Mouse (Mus musculus): ENCODE data around the gene Lias. TPM values are rescaled to one million over a fixed set of nuclear protein-coding genes. Genes with fewer than 3 reads are reported as not detected.

Gene Lias
- total and polyA plus RNA-seq, 3 experiments = 47.1 to 55.3 TPM; not detected in 1

DNA sequence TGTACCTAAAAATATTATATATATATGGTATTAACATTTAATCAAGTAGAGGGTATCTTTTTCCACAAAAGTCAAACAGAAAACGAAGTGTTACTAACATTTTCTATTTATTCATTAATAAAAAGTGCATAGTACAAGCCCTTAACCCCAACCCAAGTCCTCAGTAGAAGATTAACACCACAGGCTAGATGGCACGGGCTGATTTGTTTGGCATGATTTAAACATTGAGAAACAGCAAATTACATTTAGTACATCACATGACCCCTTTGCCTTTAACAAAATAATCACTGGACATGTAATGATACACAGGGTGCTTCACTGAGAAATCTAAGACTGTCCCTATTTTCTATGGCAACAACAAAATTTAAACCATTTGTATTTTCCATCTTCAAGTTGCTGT is 55.5 kb downstream of the Lias start:
- Histone ChIP-seq H3K4me3 (ENCODE audit: control insufficient read depth in 1 of 2, insufficient read depth in 1 of 2, low read depth in 2 of 2, low read length in 2 of 2) (no peak overlapping the region), H3K36me3 (ENCODE audit: control insufficient read depth in 1 of 2, insufficient read depth in 2 of 2, low read length in 2 of 2) (no peaks in the 10 kb centered on the region; a peak in 1 of 4 replicates), H3K4me1 (ENCODE audit: control insufficient read depth in 1 of 2, insufficient read depth in 2 of 2, low read length in 2 of 2) (no peaks in the 10 kb centered on the region), H3K27ac (ENCODE audit: control insufficient read depth, low read depth, low read length) (no peak overlapping the region), H3K27me3 (ENCODE audit: control insufficient read depth in 1 of 2, insufficient read depth in 2 of 2, low read length in 2 of 2) (no peaks in the 10 kb centered on the region), H3K9ac (ENCODE audit: control insufficient read depth, low read depth, low read length, poor library complexity, severe bottlenecking) (no peak overlapping the region), H3K79me2 (ENCODE audit: control insufficient read depth, insufficient read depth, low read length, poor library complexity) (no peaks in the 10 kb centered on the region), H3K9me3 (replicated peaks; ENCODE audit: insufficient read depth, low read length) (no peaks in the 10 kb centered on the region)
- TF ChIP-seq GABPA (IDR thresholded peaks at IDR 0.05; ENCODE audit: low read depth, low read length) (no peak), MAZ (IDR thresholded peaks at IDR 0.05; ENCODE audit: low read depth, low read length) (no peak), ELF1 (IDR thresholded peaks at IDR 0.05; ENCODE audit: low read depth, low read length) (no peak), MXI1 (IDR thresholded peaks at IDR 0.05; ENCODE audit: low read depth, low read length) (no peak), MYB (IDR thresholded peaks at IDR 0.05; ENCODE audit: low read depth, low read length) (no peak), SMC3 (IDR thresholded peaks at IDR 0.05; ENCODE audit: low read depth, low read length) (no peak), CHD2 (IDR thresholded peaks at IDR 0.05; ENCODE audit: low read length) (no peak)
- no peak for DNase-seq (ENCODE audit: low read depth, low spot score)

GRCm38 (mm10) chr5:65447826-65448225 is 56.5 kb downstream of the Lias start:
- Histone ChIP-seq H3K4me3 (ENCODE audit: control insufficient read depth in 1 of 2, insufficient read depth in 1 of 2, low read depth in 2 of 2, low read length in 2 of 2) (no peak overlapping the region), H3K27me3 (ENCODE audit: control insufficient read depth in 1 of 2, insufficient read depth in 2 of 2, low read length in 2 of 2) (no peaks in the 10 kb centered on the region), H3K27ac (ENCODE audit: control insufficient read depth, low read depth, low read length) (no peak overlapping the region), H3K9ac (ENCODE audit: control insufficient read depth, low read depth, low read length, poor library complexity, severe bottlenecking) (no peak overlapping the region), H3K36me3 (ENCODE audit: control insufficient read depth in 1 of 2, insufficient read depth in 2 of 2, low read length in 2 of 2) (no peaks in the 10 kb centered on the region; a peak in 1 of 4 replicates), H3K79me2 (ENCODE audit: control insufficient read depth, insufficient read depth, low read length, poor library complexity) (no peaks in the 10 kb centered on the region), H3K9me3 (replicated peaks; ENCODE audit: insufficient read depth, low read length) (no peaks in the 10 kb centered on the region), H3K4me1 (ENCODE audit: control insufficient read depth in 1 of 2, insufficient read depth in 2 of 2, low read length in 2 of 2) (no peaks in the 10 kb centered on the region)
- TF ChIP-seq HCFC1 (IDR thresholded peaks at IDR 0.05; ENCODE audit: low read depth, low read length) = no peak
- no peak for TF ChIP-seq GABPA (IDR thresholded peaks at IDR 0.05; ENCODE audit: low read depth, low read length)
- TF ChIP-seq POLR2A (IDR thresholded peaks at IDR 0.05; ENCODE audit: control insufficient read depth in 1 of 2, insufficient read depth in 1 of 2, low read depth in 1 of 2, low read length in 2 of 2, poor library complexity in 1 of 2) = no peak
- TF ChIP-seq ETS1 (IDR thresholded peaks at IDR 0.05; ENCODE audit: low read depth, low read length) = no peak
- no peak for TF ChIP-seq UBTF (IDR thresholded peaks at IDR 0.05; ENCODE audit: borderline replicate concordance, insufficient read depth, low read depth, low read length)
- TF ChIP-seq TBP (IDR thresholded peaks at IDR 0.05; ENCODE audit: low read depth, low read length) = no peak
- TF ChIP-seq CHD2 (IDR thresholded peaks at IDR 0.05; ENCODE audit: low read length) = no peak
- TF ChIP-seq ELF1 (IDR thresholded peaks at IDR 0.05; ENCODE audit: low read depth, low read length) = no peak
- TF ChIP-seq TCF12 (IDR thresholded peaks at IDR 0.05; ENCODE audit: low read depth, low read length) = no peak
- TF ChIP-seq ZMIZ1 (IDR thresholded peaks at IDR 0.05; ENCODE audit: low read depth, low read length) = no peak
- no peak for TF ChIP-seq POLR2AphosphoS5 (IDR thresholded peaks at IDR 0.05; ENCODE audit: borderline replicate concordance, low read depth, low read length)
- no peak for TF ChIP-seq CTCF (IDR thresholded peaks at IDR 0.05 in 2 of 3, conservative IDR thresholded peaks at IDR 0.05 in 1 of 3; ENCODE audit: control insufficient read depth in 1 of 3, insufficient read depth in 1 of 3, low read depth in 2 of 3, low read length in 3 of 3, poor library complexity in 1 of 3, severe bottlenecking in 1 of 3)
- TF ChIP-seq JUND (IDR thresholded peaks at IDR 0.05; ENCODE audit: low read depth, low read length) = no peak
- TF ChIP-seq MEF2A (IDR thresholded peaks at IDR 0.05; ENCODE audit: extremely low read depth, insufficient replicate concordance, low read depth, low read length, poor library complexity, severe bottlenecking) = no peak
- TF ChIP-seq EP300 (IDR thresholded peaks at IDR 0.05; ENCODE audit: low read depth in 1 of 2, low read length in 2 of 2) = no peak
- TF ChIP-seq MAX (IDR thresholded peaks at IDR 0.05; ENCODE audit: low read length) = no peak
- TF ChIP-seq ZKSCAN1 (IDR thresholded peaks at IDR 0.05; ENCODE audit: low read depth, low read length) = no peak
- TF ChIP-seq BHLHE40 (IDR thresholded peaks at IDR 0.05; ENCODE audit: borderline replicate concordance, low read depth, low read length) = no peak
- no peak for DNase-seq (ENCODE audit: low read depth, low spot score)

All from MEL (cell line).